Mouse (Mus musculus) cerebellum, adult 2 months (tissue): Measurements from ENCODE around the gene Ergic1. TPM values are rescaled to one million over a fixed set of nuclear protein-coding genes. Genes with fewer than 3 reads are reported as not detected.

ENCODE experiments used
- DNase-seq, 2 experiments: peaks; one replicate each; pipeline ENCODE4 v3.0.0; 2021
- H3K27ac ChIP-seq: fragments of 200-500 bp; 2 replicates; pipeline ENCODE4 v1.5.1; 2012; ENCODE audit warnings: low read length, control low read depth, inconsistent platforms; ENCODE audit not compliant: insufficient read depth
- H3K27me3 ChIP-seq: fragments of 200-500 bp; 2 replicates; pipeline ENCODE4 v1.6.1; 2012; ENCODE audit warnings: inconsistent platforms, mild to moderate bottlenecking, low read length, moderate library complexity; ENCODE audit not compliant: control insufficient read depth, insufficient read depth
- H3K4me1 ChIP-seq: fragments of 200-500 bp; 2 replicates; pipeline ENCODE4 v1.6.1; 2011; ENCODE audit warnings: low read length; ENCODE audit not compliant: control insufficient read depth, insufficient read depth
- H3K4me3 ChIP-seq: fragments of 200-500 bp; replicated peaks from 2 replicates; pipeline ENCODE3; 2011; ENCODE audit warnings: mild to moderate bottlenecking, low read depth, low read length, control low read depth; ENCODE audit not compliant: insufficient read depth
- CTCF ChIP-seq: fragments of 200-500 bp; IDR thresholded peaks from 2 replicates; pipeline ENCODE4 v1.5.1; 2011; ENCODE audit warnings: low read depth, mild to moderate bottlenecking, control low read depth, low read length, moderate library complexity, borderline replicate concordance; ENCODE audit not compliant: insufficient read depth
- POLR2A ChIP-seq: fragments of 200-500 bp; IDR thresholded peaks from 2 replicates; pipeline ENCODE4 v1.6.1; 2011; ENCODE audit warnings: low read length, control low read depth, borderline replicate concordance; ENCODE audit not compliant: insufficient read depth
- WGBS: fragments of 180-500 bp; shearing (Covaris S2); methylation state at CpG from one replicate; pipeline ENCODE4 v1.1.7; 2018; 5-methylcytosine and 5-hydroxymethylcytosine counted together
- polyA plus RNA-seq: library from polyadenylated mRNA; depleted of rRNA; stranded (reverse); fragments of >200 nt; gene quantifications from 2 replicates; pipeline ENCODE4 v1.2.3, GENCODE M21; 2012

Ergic1 gene
- polyA plus RNA-seq, 1 experiment: 137 TPM

DNA sequence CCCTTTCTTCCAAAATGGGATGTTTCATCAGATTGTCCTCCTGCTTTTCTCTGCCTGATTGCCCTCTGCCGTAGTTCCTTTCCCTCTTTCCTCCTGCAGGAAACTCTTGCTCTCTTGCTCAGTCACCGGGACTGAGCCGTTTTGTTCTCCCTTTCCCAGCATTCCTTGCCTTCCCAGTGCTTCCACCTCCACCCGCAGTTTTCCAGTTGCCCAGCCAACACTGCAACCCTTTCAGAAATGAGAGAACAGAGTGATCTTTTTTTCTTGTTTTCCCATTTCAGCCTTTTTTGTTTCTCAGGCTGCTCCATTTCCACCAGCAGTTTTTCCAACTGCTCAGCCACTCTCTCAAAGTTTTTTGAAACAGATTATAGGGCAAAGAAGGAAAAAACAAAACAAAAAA lies 110.0 kb downstream of the Ergic1 start:
- DNase-seq: no peak
- Histone ChIP-seq H3K27ac (no peak overlapping the region; the same call in 1 of the 2 replicates), H3K4me1 (no peaks in the 10 kb centered on the region), H3K27me3 (no peaks in the 10 kb centered on the region), H3K4me3 (no peak overlapping the region)
- WGBS: 35% methylated on average over 4 of the region's 4 CpGs
- TF ChIP-seq CTCF (no peak), POLR2A (no peak)

DNA sequence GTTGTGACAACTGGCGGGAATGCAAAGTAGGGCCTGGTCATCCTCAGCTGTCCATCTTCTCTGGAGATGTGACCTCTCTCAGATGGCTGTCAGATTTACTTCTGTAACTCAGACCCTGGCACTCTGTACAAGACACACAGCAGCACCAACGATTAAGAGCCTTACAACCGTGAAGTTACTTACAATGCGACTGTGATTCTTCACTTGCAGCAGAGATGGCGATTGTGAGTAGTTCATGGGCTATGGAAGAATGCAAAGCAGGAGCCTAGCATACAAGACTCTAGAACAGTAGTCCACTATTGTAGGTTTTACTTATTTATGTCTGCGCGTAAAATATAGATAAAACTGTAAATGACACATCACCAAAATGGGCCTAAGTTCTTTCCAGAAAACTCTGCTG lies 114.6 kb downstream of the Ergic1 start:
- Histone ChIP-seq H3K4me3 (peak overlapping the region; percentile 92), H3K27me3 (no peaks in the 10 kb centered on the region), H3K4me1 (peaks cover 8% of the 10 kb centered on the region), H3K27ac (0 out of 2 replicates have a peak overlapping the region, but pooled peaks have one; percentile 6)
- TF ChIP-seq CTCF (no peak), POLR2A (no peak)
- no peak for DNase-seq
- WGBS: 15% methylated on average over 7 of the region's 7 CpGs

DNA sequence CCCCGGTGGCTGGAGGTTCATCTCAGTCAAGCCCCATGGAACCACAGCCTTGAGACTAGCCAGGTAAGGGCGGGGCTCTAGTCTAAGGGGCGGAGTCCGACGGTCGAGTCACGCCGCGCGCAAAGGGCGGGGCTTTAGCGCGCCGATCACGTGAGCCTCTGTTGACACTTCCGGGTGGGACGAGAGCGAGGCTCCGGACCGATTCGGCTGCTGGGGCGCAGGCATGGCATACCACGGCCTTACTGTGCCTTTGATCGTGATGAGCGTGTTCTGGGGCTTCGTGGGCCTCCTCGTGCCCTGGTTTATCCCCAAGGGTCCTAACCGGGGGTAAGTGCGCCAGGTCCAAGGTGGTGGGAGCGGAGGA lies 114.9 kb downstream of the Ergic1 start:
- WGBS: under 1% methylated on average over 30 of the region's 30 CpGs

DNA sequence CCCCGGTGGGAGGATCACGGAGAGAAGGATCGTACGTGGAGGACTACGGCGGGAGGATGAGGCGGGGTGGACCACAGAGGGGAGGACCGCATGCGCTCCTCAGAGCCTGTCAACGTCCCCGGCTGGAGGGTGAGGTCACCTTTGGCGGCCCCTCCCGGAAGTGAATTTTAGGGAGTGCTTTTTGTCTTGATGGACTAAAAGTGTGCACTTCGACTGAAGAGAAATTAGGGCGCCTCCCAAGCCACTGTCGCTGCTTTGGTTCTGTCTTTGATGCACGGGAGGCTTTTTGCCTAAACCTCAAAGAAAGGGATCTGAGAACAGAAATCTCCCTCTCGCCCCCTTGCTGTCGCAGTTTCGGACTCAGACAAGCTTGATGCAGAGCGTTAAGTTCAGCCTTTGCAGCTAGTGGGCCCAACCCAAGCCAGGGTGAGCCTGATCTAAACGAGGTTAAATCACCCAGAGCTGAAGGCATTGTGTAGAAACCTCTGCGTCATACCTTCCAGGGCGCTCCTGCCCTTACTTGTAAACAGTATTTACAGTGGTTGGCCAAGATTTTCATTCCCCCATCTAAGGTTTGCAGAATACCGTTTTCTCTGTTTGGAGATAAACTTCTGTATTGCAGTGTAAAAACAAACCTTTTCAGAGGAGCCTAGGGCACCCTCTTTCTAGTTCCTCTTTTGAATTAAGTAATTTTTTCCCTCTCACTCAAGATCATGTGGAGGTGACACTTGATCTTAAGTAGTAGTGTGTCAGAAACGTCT lies 115.5 kb downstream of the Ergic1 start:
- no peak for TF ChIP-seq POLR2A
- no peak for TF ChIP-seq CTCF
- WGBS: under 1% methylated on average over 25 of the region's 26 CpGs
- Histone ChIP-seq H3K4me1 (peaks cover 8% of the 10 kb centered on the region), H3K4me3 (peak overlapping the region; percentile 92), H3K27ac (peak overlapping the region; percentile 84), H3K27me3 (no peaks in the 10 kb centered on the region)
- DNase-seq: peak in 1 of 2 experiments; percentile 83

More for the DNA sequence above, 114.9 kb downstream of the Ergic1 start:
- TF ChIP-seq POLR2A (peak; percentile 95), CTCF (no peak)
- H3K4me3 ChIP-seq: peak overlapping the region; percentile 92
- peaks cover 8% of the 10 kb centered on the region for H3K4me1 ChIP-seq
- DNase-seq: peak; percentile 94
- no peaks in the 10 kb centered on the region for H3K27me3 ChIP-seq
- H3K27ac ChIP-seq: peak overlapping the region; percentile 84

DNA sequence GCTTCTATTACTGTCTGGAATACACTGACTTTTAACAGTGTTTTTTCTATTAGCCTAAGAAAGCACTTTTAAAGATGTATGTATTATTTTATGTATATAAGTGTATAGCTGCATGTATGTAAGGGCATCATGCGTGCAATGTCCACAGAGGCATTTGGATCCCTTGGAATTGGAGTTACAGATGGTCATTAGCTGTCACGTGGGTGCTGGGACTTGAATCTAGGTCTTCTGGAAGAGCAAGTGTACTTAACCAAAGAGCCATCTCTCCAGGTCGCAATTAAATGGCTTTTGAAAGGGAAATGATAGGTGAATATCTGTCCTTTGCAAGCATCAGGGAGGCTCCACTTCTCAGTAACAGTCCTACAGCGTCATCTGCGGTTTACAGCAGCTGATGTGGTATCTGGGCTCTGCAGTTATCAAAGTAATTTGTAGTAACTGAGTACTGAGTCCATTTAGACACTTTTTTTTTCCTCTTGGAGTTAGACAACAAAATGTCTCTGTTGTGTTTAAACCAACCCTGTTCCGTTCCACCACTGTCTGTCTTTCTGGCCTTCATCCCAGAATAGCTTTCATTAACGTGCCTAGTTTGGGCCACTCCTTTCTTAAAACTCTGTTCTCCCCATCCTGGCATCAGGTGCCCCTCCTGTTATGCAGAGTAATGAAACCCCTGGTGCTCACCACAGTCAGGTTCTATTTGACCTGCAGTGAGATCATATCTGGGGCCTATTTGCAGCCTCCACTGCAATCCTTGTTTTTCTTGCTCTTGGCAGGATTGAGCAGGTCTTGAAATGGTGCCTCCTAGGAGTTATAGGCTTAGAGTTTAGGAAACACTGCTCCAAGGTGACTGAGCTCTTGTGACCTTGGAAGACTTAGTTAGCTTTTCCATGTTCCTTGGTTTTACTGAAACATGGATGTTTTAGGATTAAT lies 116.7 kb downstream of the Ergic1 start:
- peak in 1 of 2 experiments; percentile 62 for DNase-seq
- Histone ChIP-seq H3K4me3 (peak overlapping the region; percentile 64), H3K4me1 (peaks cover 8% of the 10 kb centered on the region), H3K27ac (peak overlapping the region; percentile 66), H3K27me3 (no peaks in the 10 kb centered on the region)
- no peak for TF ChIP-seq POLR2A
- no peak for TF ChIP-seq CTCF
- 21% methylated on average over 7 of the region's 7 CpGs for WGBS

DNA sequence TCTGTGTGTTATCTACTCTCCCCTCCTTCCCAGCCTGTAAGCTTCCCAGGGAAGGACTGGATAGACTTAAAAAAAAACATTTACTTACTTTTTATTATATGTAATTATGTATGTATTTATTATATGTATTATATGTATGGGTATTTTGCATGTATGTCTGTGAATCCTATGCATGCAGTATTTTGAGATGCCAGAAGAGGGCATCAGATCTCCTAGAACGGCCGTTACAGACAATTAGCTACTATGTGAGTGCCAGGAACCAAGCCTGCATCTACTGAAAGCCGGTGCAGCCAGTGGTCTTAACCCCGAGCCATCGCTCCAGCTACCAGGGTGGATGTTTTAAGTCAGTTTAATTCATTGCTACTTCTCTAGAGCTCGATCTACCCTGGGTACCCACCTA lies 120.0 kb downstream of the Ergic1 start:
- peaks cover 8% of the 10 kb centered on the region for H3K4me1 ChIP-seq
- no peak overlapping the region for H3K27ac ChIP-seq
- no peak for DNase-seq
- H3K27me3 ChIP-seq: no peaks in the 10 kb centered on the region
- TF ChIP-seq POLR2A: no peak
- TF ChIP-seq CTCF: no peak
- WGBS: 89% methylated on average over 6 of the region's 6 CpGs
- H3K4me3 ChIP-seq: no peak overlapping the region

DNA sequence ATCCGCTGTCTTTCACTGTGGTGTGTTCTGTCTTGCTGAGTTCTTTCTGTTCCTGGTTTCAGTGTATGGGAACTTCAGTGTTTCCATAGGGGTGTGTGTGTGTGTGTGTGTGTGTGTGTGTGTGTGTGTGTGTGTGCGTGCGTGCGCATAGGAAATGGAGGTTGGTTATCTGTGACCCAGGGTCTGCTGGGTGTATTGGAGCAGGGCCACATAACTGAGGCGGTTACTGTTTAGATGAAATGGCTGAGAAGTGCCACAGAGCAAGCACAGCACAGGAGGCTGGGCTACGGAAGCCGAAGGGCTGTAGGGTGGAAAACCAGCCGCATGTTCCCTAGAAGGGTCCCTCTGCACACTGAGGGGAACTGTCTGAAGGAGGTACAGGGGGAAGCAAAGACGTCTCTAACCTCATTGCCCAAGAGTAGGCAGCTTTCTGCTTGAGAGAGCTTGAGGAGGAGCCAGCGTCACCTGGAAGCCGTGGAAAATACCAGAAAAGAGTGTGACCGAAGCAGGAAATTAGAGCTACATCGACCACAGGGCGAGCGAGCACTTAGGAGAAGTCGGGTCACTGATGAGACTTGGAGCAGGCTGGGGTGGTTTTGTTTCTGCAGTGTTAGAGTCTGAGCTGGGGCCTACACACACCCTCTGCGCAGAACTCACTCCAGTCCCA lies 125.2 kb downstream of the Ergic1 start:
- no peaks in the 10 kb centered on the region for H3K27me3 ChIP-seq
- no peak overlapping the region for H3K4me3 ChIP-seq
- DNase-seq: peak in 1 of 2 experiments; percentile 16
- WGBS: 75% methylated on average over 17 of the region's 17 CpGs
- H3K27ac ChIP-seq: no peak overlapping the region
- TF ChIP-seq CTCF: no peak
- TF ChIP-seq POLR2A: no peak
- H3K4me1 ChIP-seq: peaks cover 39% of the 10 kb centered on the region
